Mouse (Mus musculus) forebrain, postnatal 0 days (tissue): ENCODE results near the gene Exoc6b. TPM values are rescaled to one million over a fixed set of nuclear protein-coding genes. Genes with fewer than 3 reads are reported as not detected.
A peak's percentile ranks its signal among the peaks of the same experiment; 100 is the strongest.

Experiments used
- ATAC-seq: fragments of 200-750 bp; cut with Nextera tagmentation; 2 replicates; pipeline ENCODE4 v1.8.0; 2017; ENCODE audit warnings: mild to moderate bottlenecking, moderate library complexity
- DNase-seq: peaks from one replicate; pipeline ENCODE4 v3.0.0-alpha.2; 2015
- H3K27ac ChIP-seq: fragments of 300-500 bp; sonication (generic); 2 replicates; pipeline ENCODE4 v1.5.1; 2014; ENCODE audit warnings: low read depth, mild to moderate bottlenecking, antibody characterized with exemption, low read length, moderate library complexity, mixed read lengths
- H3K27me3 ChIP-seq: fragments of 300-500 bp; sonication (generic); 2 replicates; pipeline ENCODE4 v1.6.1; 2014; ENCODE audit warnings: mild to moderate bottlenecking, low read length, mixed read lengths; ENCODE audit not compliant: insufficient read depth
- H3K36me3 ChIP-seq: fragments of 300-500 bp; sonication (generic); 2 replicates; pipeline ENCODE4 v1.6.1; 2014; ENCODE audit warnings: mild to moderate bottlenecking, moderate library complexity; ENCODE audit not compliant: insufficient read depth
- H3K4me1 ChIP-seq: fragments of 300-500 bp; sonication (generic); 2 replicates; pipeline ENCODE4 v1.6.1; 2014; ENCODE audit warnings: antibody characterized with exemption; ENCODE audit not compliant: insufficient read depth
- H3K4me2 ChIP-seq: fragments of 300-500 bp; sonication (generic); 2 replicates; pipeline ENCODE4 v1.6.1; 2014; ENCODE audit warnings: low read depth, mild to moderate bottlenecking, moderate library complexity
- H3K4me3 ChIP-seq: fragments of 300-500 bp; sonication (generic); 2 replicates; pipeline ENCODE4 v1.5.1; 2014; ENCODE audit warnings: low read depth, low read length, mixed read lengths
- H3K9ac ChIP-seq: fragments of 300-500 bp; sonication (generic); 2 replicates; pipeline ENCODE4 v1.6.1; 2014; ENCODE audit warnings: mild to moderate bottlenecking
- H3K9me3 ChIP-seq: fragments of 300-500 bp; sonication (generic); 2 replicates; pipeline ENCODE4 v1.6.1; 2016; ENCODE audit warnings: low read length
- CTCF ChIP-seq: sonication (generic); IDR thresholded peaks from 2 replicates; pipeline ENCODE4 v1.5.1; 2016; ENCODE audit warnings: antibody characterized with exemption, control low read depth, low read depth
- WGBS: fragments of 180-500 bp; shearing (Covaris S2); extraction: QIAGEN DNeasy Blood & Tissue Kit; methylation state at CpG from one replicate; pipeline ENCODE4 v1.1.7; 2014; 5-methylcytosine and 5-hydroxymethylcytosine counted together
- polyA plus RNA-seq: library from polyadenylated mRNA; unstranded; fragments of >200 nt; fragmentation: Nextera tagmentation; extraction: Ambion mirVana; gene quantifications from 2 replicates; pipeline ENCODE4 v1.2.1, GENCODE M21; 2015
- total RNA-seq: library from RNA; depleted of rRNA; stranded (reverse); fragments of >200 nt; gene quantifications from 2 replicates; pipeline ENCODE4 v1.2.3, GENCODE M21; 2014

The Exoc6b gene
- total and polyA plus RNA-seq, 2 experiments from 2014 or later: 37.7 to 46.2 TPM

GRCm38 (mm10) chr6:84912434-84912833 lies 156.9 kb downstream of the Exoc6b start:
- H3K36me3 ChIP-seq: no peaks in the 10 kb centered on the region
- H3K4me3 ChIP-seq: no peak overlapping the region
- H3K9ac ChIP-seq: no peak overlapping the region
- WGBS: 5% methylated on average over 2 of the region's 2 CpGs
- H3K4me2 ChIP-seq: no peak overlapping the region
- TF ChIP-seq CTCF: peak; percentile 68
- no peaks in the 10 kb centered on the region for H3K4me1 ChIP-seq
- no peak overlapping the region for H3K27ac ChIP-seq
- DNase-seq (peak; percentile 67), ATAC-seq (peak; percentile 45)
- no peaks in the 10 kb centered on the region for H3K9me3 ChIP-seq
- no peaks in the 10 kb centered on the region for H3K27me3 ChIP-seq

- ATAC-seq: no peak
- no peaks in the 10 kb centered on the region for H3K9me3 ChIP-seq
- H3K27me3 ChIP-seq: no peaks in the 10 kb centered on the region
- H3K27ac ChIP-seq: no peak overlapping the region
- WGBS: 74% methylated on average over 4 of the region's 4 CpGs
- no peak for TF ChIP-seq CTCF
- H3K4me1 ChIP-seq: no peaks in the 10 kb centered on the region
- no peaks in the 10 kb centered on the region for H3K36me3 ChIP-seq
- no peak overlapping the region for H3K4me3 ChIP-seq
- H3K4me2 ChIP-seq: no peak overlapping the region
- no peak overlapping the region for H3K9ac ChIP-seq
- DNase-seq: no peak
Measured at GRCm38 (mm10) chr6:84899002-84899774, 170.1 kb downstream of the Exoc6b start.

- no peaks in the 10 kb centered on the region for H3K36me3 ChIP-seq
- H3K27me3 ChIP-seq: no peaks in the 10 kb centered on the region
- no peak overlapping the region for H3K4me3 ChIP-seq
- DNase-seq (no peak), ATAC-seq (no peak)
- no peak for TF ChIP-seq CTCF
- H3K4me1 ChIP-seq: no peaks in the 10 kb centered on the region
- H3K9ac ChIP-seq: no peak overlapping the region
- H3K9me3 ChIP-seq: no peaks in the 10 kb centered on the region
- no peak overlapping the region for H3K27ac ChIP-seq
- no peak overlapping the region for H3K4me2 ChIP-seq
Measured at GRCm38 (mm10) chr6:84893773-84894095, 175.6 kb downstream of the Exoc6b start.

- TF ChIP-seq CTCF: no peak
- DNase-seq: no peak
- Histone ChIP-seq H3K9me3 (no peaks in the 10 kb centered on the region), H3K27me3 (no peaks in the 10 kb centered on the region), H3K4me2 (no peak overlapping the region), H3K9ac (no peak overlapping the region), H3K27ac (no peak overlapping the region), H3K4me1 (no peaks in the 10 kb centered on the region), H3K4me3 (no peak overlapping the region), H3K36me3 (no peaks in the 10 kb centered on the region)
- ATAC-seq: no peak; the same call in 1 of the 2 replicates
- WGBS: 28% methylated on average over 5 of the region's 5 CpGs
Measured at GRCm38 (mm10) chr6:84892926-84893772, 176.2 kb downstream of the Exoc6b start.

- DNase-seq (no peak), ATAC-seq (no peak)
- WGBS: 87% methylated on average over 3 of the region's 3 CpGs
- Histone ChIP-seq H3K36me3 (no peaks in the 10 kb centered on the region), H3K9ac (no peak overlapping the region), H3K27ac (no peak overlapping the region), H3K4me3 (no peak overlapping the region), H3K4me2 (no peak overlapping the region), H3K4me1 (no peaks in the 10 kb centered on the region), H3K9me3 (no peaks in the 10 kb centered on the region), H3K27me3 (no peaks in the 10 kb centered on the region)
- TF ChIP-seq CTCF: no peak
Measured at GRCm38 (mm10) chr6:84886551-84886950, 182.8 kb downstream of the Exoc6b start.

- no peak for TF ChIP-seq CTCF
- Histone ChIP-seq H3K4me1 (no peaks in the 10 kb centered on the region), H3K4me3 (no peak overlapping the region), H3K4me2 (no peak overlapping the region), H3K9me3 (no peaks in the 10 kb centered on the region), H3K9ac (no peak overlapping the region), H3K27me3 (no peaks in the 10 kb centered on the region), H3K36me3 (no peaks in the 10 kb centered on the region), H3K27ac (no peak overlapping the region)
- ATAC-seq (no peak), DNase-seq (no peak)
- WGBS: 100% methylated on average over 1 of the region's 1 CpGs
Measured at GRCm38 (mm10) chr6:84885080-84885479, 184.2 kb downstream of the Exoc6b start.

- Histone ChIP-seq H3K4me3 (no peak overlapping the region), H3K4me1 (no peaks in the 10 kb centered on the region), H3K27ac (no peak overlapping the region), H3K9ac (no peak overlapping the region), H3K4me2 (no peak overlapping the region), H3K9me3 (no peaks in the 10 kb centered on the region), H3K36me3 (no peaks in the 10 kb centered on the region), H3K27me3 (no peaks in the 10 kb centered on the region)
- DNase-seq (no peak), ATAC-seq (no peak)
- TF ChIP-seq CTCF: no peak
- 77% methylated on average over 4 of the region's 4 CpGs for WGBS
Measured at GRCm38 (mm10) chr6:84883720-84884119, 185.6 kb downstream of the Exoc6b start.
